Mouse (Mus musculus) forebrain, postnatal 0 days (tissue): Measurements from ENCODE around the gene Serpina10. TPM values are rescaled to one million over a fixed set of nuclear protein-coding genes. Genes with fewer than 3 reads are reported as not detected.
"Not testable (repeated sequence)": the region's sequence is repeated elsewhere in the genome, so short reads cannot be mapped to it uniquely, and the experiment has no call there.

Experiments used
- ATAC-seq: fragments of 200-750 bp; cut with Nextera tagmentation; 2 replicates; pipeline ENCODE4 v1.8.0; 2017; ENCODE audit warnings: mild to moderate bottlenecking, moderate library complexity
- DNase-seq: peaks from one replicate; pipeline ENCODE4 v3.0.0-alpha.2; 2015
- H3K27ac ChIP-seq: fragments of 300-500 bp; sonication (generic); 2 replicates; pipeline ENCODE4 v1.5.1; 2014; ENCODE audit warnings: low read depth, mild to moderate bottlenecking, antibody characterized with exemption, low read length, moderate library complexity, mixed read lengths
- H3K27me3 ChIP-seq: fragments of 300-500 bp; sonication (generic); 2 replicates; pipeline ENCODE4 v1.6.1; 2014; ENCODE audit warnings: mild to moderate bottlenecking, low read length, mixed read lengths; ENCODE audit not compliant: insufficient read depth
- H3K36me3 ChIP-seq: fragments of 300-500 bp; sonication (generic); 2 replicates; pipeline ENCODE4 v1.6.1; 2014; ENCODE audit warnings: mild to moderate bottlenecking, moderate library complexity; ENCODE audit not compliant: insufficient read depth
- H3K4me1 ChIP-seq: fragments of 300-500 bp; sonication (generic); 2 replicates; pipeline ENCODE4 v1.6.1; 2014; ENCODE audit warnings: antibody characterized with exemption; ENCODE audit not compliant: insufficient read depth
- H3K4me2 ChIP-seq: fragments of 300-500 bp; sonication (generic); 2 replicates; pipeline ENCODE4 v1.6.1; 2014; ENCODE audit warnings: low read depth, mild to moderate bottlenecking, moderate library complexity
- H3K4me3 ChIP-seq: fragments of 300-500 bp; sonication (generic); 2 replicates; pipeline ENCODE4 v1.5.1; 2014; ENCODE audit warnings: low read depth, low read length, mixed read lengths
- H3K9ac ChIP-seq: fragments of 300-500 bp; sonication (generic); 2 replicates; pipeline ENCODE4 v1.6.1; 2014; ENCODE audit warnings: mild to moderate bottlenecking
- H3K9me3 ChIP-seq: fragments of 300-500 bp; sonication (generic); 2 replicates; pipeline ENCODE4 v1.6.1; 2016; ENCODE audit warnings: low read length
- CTCF ChIP-seq: sonication (generic); IDR thresholded peaks from 2 replicates; pipeline ENCODE4 v1.5.1; 2016; ENCODE audit warnings: antibody characterized with exemption, control low read depth, low read depth
- WGBS: fragments of 180-500 bp; shearing (Covaris S2); extraction: QIAGEN DNeasy Blood & Tissue Kit; methylation state at CpG from one replicate; pipeline ENCODE4 v1.1.7; 2014; 5-methylcytosine and 5-hydroxymethylcytosine counted together
- polyA plus RNA-seq: library from polyadenylated mRNA; unstranded; fragments of >200 nt; fragmentation: Nextera tagmentation; extraction: Ambion mirVana; gene quantifications from 2 replicates; pipeline ENCODE4 v1.2.1, GENCODE M21; 2015
- total RNA-seq: library from RNA; depleted of rRNA; stranded (reverse); fragments of >200 nt; gene quantifications from 2 replicates; pipeline ENCODE4 v1.2.3, GENCODE M21; 2014

The Serpina10 gene
- total and polyA plus RNA-seq, 2 experiments from 2014 or later: 0.04 TPM; not detected in 1

DNA sequence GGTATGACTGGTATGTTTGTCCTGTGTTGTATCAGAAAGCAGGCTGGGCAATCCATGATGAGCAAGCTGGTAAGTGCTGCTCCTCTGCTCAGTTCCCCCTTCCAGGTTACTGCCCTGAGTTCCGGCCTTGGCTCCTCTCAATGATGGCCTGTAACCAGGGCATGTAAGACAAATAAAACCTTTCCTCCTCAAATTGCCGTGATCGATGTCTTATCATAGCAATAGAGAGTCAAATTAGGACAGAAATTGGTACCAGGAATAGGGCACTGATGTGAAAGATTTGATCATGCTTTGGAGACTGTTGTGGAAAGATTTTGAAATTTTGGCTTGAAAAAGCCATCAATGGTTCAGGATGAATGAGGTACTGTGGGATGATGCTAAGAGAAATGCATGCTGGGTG, 34.0 kb upstream of the Serpina10 start:
- WGBS: 97% methylated on average over 3 of the region's 3 CpGs
- Histone ChIP-seq H3K36me3 (no peaks in the 10 kb centered on the region), H3K4me1 (no peaks in the 10 kb centered on the region), H3K4me3 (no peak overlapping the region), H3K9ac (no peak overlapping the region), H3K27me3 (no peaks in the 10 kb centered on the region), H3K4me2 (no peak overlapping the region), H3K9me3 (no peaks in the 10 kb centered on the region), H3K27ac (no peak overlapping the region)
- ATAC-seq (no peak), DNase-seq (no peak)
- TF ChIP-seq CTCF: no peak

- H3K9ac ChIP-seq, H3K27me3 ChIP-seq, DNase-seq, ATAC-seq, H3K4me2 ChIP-seq, H3K27ac ChIP-seq, H3K4me1 ChIP-seq, H3K9me3 ChIP-seq, H3K4me3 ChIP-seq, H3K36me3 ChIP-seq: not testable (repeated sequence)
Measured at GRCm38 (mm10) chr12:103662053-103662452, 30.8 kb upstream of the Serpina10 start.

- no peak overlapping the region for H3K27ac ChIP-seq
Measured at GRCm38 (mm10) chr12:103660076-103660475, 28.8 kb upstream of the Serpina10 start.

DNA sequence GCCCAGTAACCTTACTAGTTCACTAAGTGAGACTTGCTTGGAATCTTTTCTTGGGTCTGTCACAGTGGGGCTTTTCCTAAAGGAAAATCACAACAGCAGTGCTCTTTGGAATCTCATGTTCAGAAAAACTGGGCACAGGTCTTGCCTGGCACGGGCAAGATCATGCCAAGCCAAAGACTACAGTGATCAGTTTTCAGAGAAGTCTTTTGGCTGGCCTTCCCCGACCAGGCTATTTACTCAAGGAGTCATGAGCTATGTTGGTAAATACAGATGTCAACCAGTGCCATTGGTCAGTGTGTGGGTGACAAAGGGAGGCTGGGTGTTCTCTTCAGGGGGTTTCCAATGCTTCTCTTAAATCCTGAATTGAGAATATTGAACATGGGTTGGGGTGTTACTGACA, 27.9 kb upstream of the Serpina10 start:
- Histone ChIP-seq H3K4me3 (no peak overlapping the region), H3K9me3 (no peaks in the 10 kb centered on the region), H3K27ac (no peak overlapping the region), H3K4me1 (no peaks in the 10 kb centered on the region), H3K36me3 (no peaks in the 10 kb centered on the region), H3K9ac (no peak overlapping the region), H3K4me2 (no peak overlapping the region), H3K27me3 (no peaks in the 10 kb centered on the region)
- no peak for TF ChIP-seq CTCF
- WGBS: 79% methylated on average over 2 of the region's 2 CpGs
- ATAC-seq (no peak), DNase-seq (no peak)

More at GRCm38 (mm10) chr12:103660076-103660475, 28.8 kb upstream of the Serpina10 start:
- 89% methylated on average over 5 of the region's 5 CpGs for WGBS
- DNase-seq (no peak), ATAC-seq (no peak)
- Histone ChIP-seq H3K4me3 (no peak overlapping the region), H3K9ac (no peak overlapping the region), H3K36me3 (no peaks in the 10 kb centered on the region), H3K4me1 (no peaks in the 10 kb centered on the region), H3K27me3 (no peaks in the 10 kb centered on the region), H3K4me2 (no peak overlapping the region), H3K9me3 (no peaks in the 10 kb centered on the region)
- TF ChIP-seq CTCF: no peak

GRCm38 (mm10) chr12:103657991-103658390, 26.7 kb upstream of the Serpina10 start:
- DNase-seq (no peak), ATAC-seq (no peak)
- H3K4me1 ChIP-seq: no peaks in the 10 kb centered on the region
- TF ChIP-seq CTCF: no peak
- no peak overlapping the region for H3K4me2 ChIP-seq
- H3K4me3 ChIP-seq: no peak overlapping the region
- H3K36me3 ChIP-seq: no peaks in the 10 kb centered on the region
- 82% methylated on average over 10 of the region's 10 CpGs for WGBS
- H3K27ac ChIP-seq: no peak overlapping the region
- no peaks in the 10 kb centered on the region for H3K9me3 ChIP-seq
- no peaks in the 10 kb centered on the region for H3K27me3 ChIP-seq
- H3K9ac ChIP-seq: no peak overlapping the region

DNA sequence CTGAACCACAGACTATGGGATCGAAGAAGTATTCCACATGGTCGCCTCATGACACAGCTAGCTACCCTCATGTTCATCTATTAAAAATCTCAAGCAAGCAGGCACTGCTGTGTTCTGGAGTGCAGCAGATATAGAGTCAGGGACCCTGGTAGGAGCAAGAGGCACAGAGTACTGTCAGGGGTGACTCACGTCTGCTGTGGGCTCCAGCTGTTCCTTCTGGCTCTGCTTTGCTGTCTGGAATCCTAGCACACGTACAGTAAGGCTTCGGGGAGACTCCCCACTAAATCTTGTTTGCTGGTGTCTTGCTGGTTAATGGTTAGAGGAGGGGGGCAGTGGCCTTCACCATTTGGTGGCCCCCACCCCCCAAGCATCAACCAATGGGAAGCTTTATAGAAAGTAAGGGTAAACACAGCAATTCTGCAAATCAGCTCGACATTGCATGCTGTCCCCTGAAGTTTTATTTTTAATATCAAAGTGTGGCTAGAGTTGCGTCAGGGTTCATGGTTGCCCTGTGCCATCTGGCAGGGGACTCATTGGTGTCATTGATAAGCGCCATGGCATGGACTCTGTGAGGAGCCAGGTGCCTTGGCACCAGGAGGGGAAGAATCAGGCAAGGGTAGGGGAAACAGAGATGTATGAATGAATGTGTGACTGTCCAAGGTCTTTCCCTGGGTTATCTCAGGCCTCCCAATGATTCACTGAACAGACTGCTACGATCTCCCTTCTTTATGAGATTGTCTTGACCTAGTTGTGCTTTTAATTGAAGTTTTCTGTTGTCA, 25.8 kb upstream of the Serpina10 start, which contains the start of gene Serpina6:
Serpina6 (minus strand) TSS at position 365 of the 779 bp plus-strand sequence.
- ATAC-seq: no peak

GRCm38 (mm10) chr12:103655123-103656044, 24.1 kb upstream of the Serpina10 start:
- H3K4me3 ChIP-seq: no peak overlapping the region
- H3K4me1 ChIP-seq: no peaks in the 10 kb centered on the region
- no peak overlapping the region for H3K4me2 ChIP-seq
- 84% methylated on average over 7 of the region's 7 CpGs for WGBS
- DNase-seq (no peak), ATAC-seq (no peak)
- TF ChIP-seq CTCF: no peak
- 0 out of 2 replicates have a peak, but pooled peaks cover 3% of the 10 kb centered on the region for H3K9me3 ChIP-seq
- no peak overlapping the region for H3K9ac ChIP-seq
- H3K27me3 ChIP-seq: no peaks in the 10 kb centered on the region
- H3K27ac ChIP-seq: no peak overlapping the region
- H3K36me3 ChIP-seq: no peaks in the 10 kb centered on the region

More for the DNA sequence above, 25.8 kb upstream of the Serpina10 start, which contains the start of gene Serpina6:
- Histone ChIP-seq H3K9me3 (no peaks in the 10 kb centered on the region), H3K36me3 (no peaks in the 10 kb centered on the region), H3K4me2 (no peak within 1 kb of the TSS), H3K4me1 (no peaks in the 10 kb centered on the region), H3K9ac (no peak within 1 kb of the TSS), H3K27ac (no peak within 1 kb of the TSS), H3K27me3 (no peaks in the 10 kb centered on the region), H3K4me3 (no peak within 1 kb of the TSS)
- 81% methylated on average over 9 of the region's 9 CpGs for whole genome bisulfite sequencing
- DNase-seq: no peak
- TF ChIP-seq CTCF: no peak
